Mouse (Mus musculus): ENCODE measurements around the gene Olfml1.

- TF ChIP-seq CTCF (conservative IDR thresholded peaks at IDR 0.05; ENCODE audit: low read length) = no peak
- TF ChIP-seq POU5F1 (IDR thresholded peaks at IDR 0.05; ENCODE audit: borderline replicate concordance, low read length) = no peak
- TF ChIP-seq NANOG (IDR thresholded peaks at IDR 0.05; ENCODE audit: borderline replicate concordance, low read length) = no peak
These were observed 19.4 kb upstream of the Olfml1 start for GRCm38 (mm10) chr7:107547872-107548271.
